Mouse (Mus musculus): Measurements from ENCODE around the gene Tlr9. TPM values are rescaled to one million over a fixed set of nuclear protein-coding genes. Genes with fewer than 3 reads are reported as not detected.

The Tlr9 gene
- total and polyA plus RNA-seq, 2 experiments from 2014 or later: 0.04 TPM; not detected in 1

- Histone ChIP-seq H3K9me3 (replicated peaks; ENCODE audit: control insufficient read depth, low read length) (no peaks in the 10 kb centered on the region), H3K4me3 (ENCODE audit: low read depth, low read length) (no peak overlapping the region), H3K9ac (replicated peaks; ENCODE audit: low read depth, low read length) (no peak overlapping the region), H3K27ac (ENCODE audit: low read depth) (no peak overlapping the region), H3K27me3 (ENCODE audit: control insufficient read depth, insufficient read depth, low read length) (no peaks in the 10 kb centered on the region), H3K4me2 (ENCODE audit: low read depth, low read length) (no peak overlapping the region), H3K36me3 (replicated peaks; ENCODE audit: control insufficient read depth, insufficient read depth, low read length) (peaks cover 59% of the 10 kb centered on the region), H3K4me1 (ENCODE audit: control insufficient read depth, insufficient read depth) (no peaks in the 10 kb centered on the region)
- TF ChIP-seq CTCF (IDR thresholded peaks at IDR 0.05; ENCODE audit: low read depth) (no peak), EP300 (IDR thresholded peaks at IDR 0.05; ENCODE audit: low read depth) (no peak)
- WGBS: 89% methylated on average over 1 of the region's 1 CpGs
- ATAC-seq (ENCODE audit: insufficient read depth, low read depth): no peak
- DNase-seq (ENCODE audit: low spot score): no peak
Observed at GRCm38 (mm10) chr9:106192998-106193397, 29.4 kb upstream of the Tlr9 start.

- 0 out of 2 replicates have a peak, but pooled peaks cover under 1% of the 10 kb centered on the region for H3K4me1 ChIP-seq (ENCODE audit: control insufficient read depth, insufficient read depth)
- TF ChIP-seq CTCF (IDR thresholded peaks at IDR 0.05; ENCODE audit: low read depth): no peak
- TF ChIP-seq EP300 (IDR thresholded peaks at IDR 0.05; ENCODE audit: low read depth): no peak
- 89% methylated on average over 8 of the region's 8 CpGs for WGBS
- DNase-seq (ENCODE audit: low spot score) (no peak), ATAC-seq (ENCODE audit: insufficient read depth, low read depth) (no peak)
- H3K27ac ChIP-seq (ENCODE audit: low read depth): no peak overlapping the region
- H3K4me2 ChIP-seq (ENCODE audit: low read depth, low read length): no peak overlapping the region
- no peaks in the 10 kb centered on the region for H3K9me3 ChIP-seq (replicated peaks; ENCODE audit: control insufficient read depth, low read length)
- H3K27me3 ChIP-seq (ENCODE audit: control insufficient read depth, insufficient read depth, low read length): no peaks in the 10 kb centered on the region
- H3K9ac ChIP-seq (replicated peaks; ENCODE audit: low read depth, low read length): no peak overlapping the region
- no peak overlapping the region for H3K4me3 ChIP-seq (ENCODE audit: low read depth, low read length)
- peaks cover 47% of the 10 kb centered on the region for H3K36me3 ChIP-seq (replicated peaks; ENCODE audit: control insufficient read depth, insufficient read depth, low read length)
Observed at GRCm38 (mm10) chr9:106193930-106194807, 28.2 kb upstream of the Tlr9 start.

- no peak for TF ChIP-seq CTCF (IDR thresholded peaks at IDR 0.05; ENCODE audit: low read depth)
- Histone ChIP-seq H3K9me3 (replicated peaks; ENCODE audit: control insufficient read depth, low read length) (no peaks in the 10 kb centered on the region), H3K27ac (ENCODE audit: low read depth) (no peak overlapping the region), H3K4me2 (ENCODE audit: low read depth, low read length) (no peak overlapping the region), H3K27me3 (ENCODE audit: control insufficient read depth, insufficient read depth, low read length) (no peaks in the 10 kb centered on the region), H3K9ac (replicated peaks; ENCODE audit: low read depth, low read length) (no peak overlapping the region), H3K4me1 (ENCODE audit: control insufficient read depth, insufficient read depth) (0 out of 2 replicates have a peak, but pooled peaks cover 8% of the 10 kb centered on the region), H3K36me3 (replicated peaks; ENCODE audit: control insufficient read depth, insufficient read depth, low read length) (peaks cover 32% of the 10 kb centered on the region), H3K4me3 (ENCODE audit: low read depth, low read length) (no peak overlapping the region)
- DNase-seq (ENCODE audit: low spot score) (no peak), ATAC-seq (ENCODE audit: insufficient read depth, low read depth) (no peak)
- WGBS: 91% methylated on average over 8 of the region's 8 CpGs
Observed at GRCm38 (mm10) chr9:106195693-106196092, 26.7 kb upstream of the Tlr9 start.

- H3K9me3 ChIP-seq (replicated peaks; ENCODE audit: control insufficient read depth, low read length): no peaks in the 10 kb centered on the region
- WGBS: 84% methylated on average over 3 of the region's 3 CpGs
- H3K27me3 ChIP-seq (ENCODE audit: control insufficient read depth, insufficient read depth, low read length): no peaks in the 10 kb centered on the region
- no peak overlapping the region for H3K4me2 ChIP-seq (ENCODE audit: low read depth, low read length)
- ATAC-seq (ENCODE audit: insufficient read depth, low read depth): no peak
- no peak for DNase-seq (ENCODE audit: low spot score)
- 0 out of 2 replicates have a peak, but pooled peaks cover 8% of the 10 kb centered on the region for H3K4me1 ChIP-seq (ENCODE audit: control insufficient read depth, insufficient read depth)
- peaks cover 18% of the 10 kb centered on the region; the same call in 1 of the 2 replicates for H3K36me3 ChIP-seq (replicated peaks; ENCODE audit: control insufficient read depth, insufficient read depth, low read length)
- no peak overlapping the region for H3K4me3 ChIP-seq (ENCODE audit: low read depth, low read length)
- H3K27ac ChIP-seq (ENCODE audit: low read depth): no peak overlapping the region
- H3K9ac ChIP-seq (replicated peaks; ENCODE audit: low read depth, low read length): no peak overlapping the region
- no peak for TF ChIP-seq EP300 (IDR thresholded peaks at IDR 0.05; ENCODE audit: low read depth)
- TF ChIP-seq CTCF (IDR thresholded peaks at IDR 0.05; ENCODE audit: low read depth): no peak
Observed at GRCm38 (mm10) chr9:106197081-106197713, 25.2 kb upstream of the Tlr9 start.

- H3K9ac ChIP-seq (replicated peaks; ENCODE audit: low read depth, low read length): no peak overlapping the region
- no peaks in the 10 kb centered on the region for H3K9me3 ChIP-seq (replicated peaks; ENCODE audit: control insufficient read depth, low read length)
- H3K4me1 ChIP-seq (ENCODE audit: control insufficient read depth, insufficient read depth): 0 out of 2 replicates have a peak, but pooled peaks cover 8% of the 10 kb centered on the region
- H3K27me3 ChIP-seq (ENCODE audit: control insufficient read depth, insufficient read depth, low read length): no peaks in the 10 kb centered on the region
- no peak overlapping the region for H3K4me2 ChIP-seq (ENCODE audit: low read depth, low read length)
- TF ChIP-seq CTCF (IDR thresholded peaks at IDR 0.05; ENCODE audit: low read depth) (no peak), EP300 (IDR thresholded peaks at IDR 0.05; ENCODE audit: low read depth) (no peak)
- no peak overlapping the region for H3K4me3 ChIP-seq (ENCODE audit: low read depth, low read length)
- no peak for DNase-seq (ENCODE audit: low spot score)
- H3K36me3 ChIP-seq (replicated peaks; ENCODE audit: control insufficient read depth, insufficient read depth, low read length): 0 out of 2 replicates have a peak, but pooled peaks cover 13% of the 10 kb centered on the region
- H3K27ac ChIP-seq (ENCODE audit: low read depth): no peak overlapping the region
- WGBS: 93% methylated on average over 9 of the region's 9 CpGs
- no peak for ATAC-seq (ENCODE audit: insufficient read depth, low read depth)
Observed at GRCm38 (mm10) chr9:106197732-106198131, 24.7 kb upstream of the Tlr9 start.

All from heart, postnatal 0 days (tissue).